Mouse (Mus musculus) olfactory bulb, adult 2 months (tissue): ENCODE data around the gene Erbb3. TPM values are rescaled to one million over a fixed set of nuclear protein-coding genes. Genes with fewer than 3 reads are reported as not detected.
"Not testable (repeated sequence)": the region's sequence is repeated elsewhere in the genome, so short reads cannot be mapped to it uniquely, and the experiment has no call there.

ENCODE experiments used
- H3K27ac ChIP-seq: fragments of 200-500 bp; 2 replicates; pipeline ENCODE4 v1.5.1; 2012; ENCODE audit warnings: low read depth, low read length; ENCODE audit not compliant: insufficient read depth
- H3K4me1 ChIP-seq: fragments of 200-500 bp; 2 replicates; pipeline ENCODE4 v1.6.1; 2012; ENCODE audit warnings: low read length; ENCODE audit not compliant: control insufficient read depth, insufficient read depth
- H3K4me3 ChIP-seq: fragments of 200-500 bp; 2 replicates; pipeline ENCODE4 v1.5.1; 2012; ENCODE audit warnings: mild to moderate bottlenecking, low read depth, low read length, moderate library complexity; ENCODE audit not compliant: insufficient read depth
- CTCF ChIP-seq: fragments of 200-500 bp; IDR thresholded peaks from 2 replicates; pipeline ENCODE4 v1.5.1; 2012; ENCODE audit warnings: low read depth, mild to moderate bottlenecking, low read length, moderate library complexity; ENCODE audit not compliant: insufficient read depth
- POLR2A ChIP-seq: fragments of 200-500 bp; IDR thresholded peaks from 2 replicates; pipeline ENCODE4 v1.6.1; 2012; ENCODE audit warnings: mild to moderate bottlenecking, low read depth, low read length, moderate library complexity; ENCODE audit not compliant: insufficient read depth
- WGBS: fragments of 180-500 bp; shearing (Covaris S2); methylation state at CpG from one replicate; pipeline ENCODE4 v1.1.7; 2018; 5-methylcytosine and 5-hydroxymethylcytosine counted together
- polyA plus RNA-seq: library from polyadenylated mRNA; stranded (reverse); fragments of >200 nt; gene quantifications from 2 replicates; pipeline ENCODE4 v1.2.4, GENCODE M21; 2012; ENCODE audit warnings: low replicate concordance; ENCODE audit not compliant: missing spikeins, insufficient read depth, insufficient read length

The Erbb3 gene
- not detected in 2 replicates for polyA plus RNA-seq

GRCm38 (mm10) chr10:128589464-128590192, at the start of gene Erbb3:
Gene Erbb3 (minus strand): TSS chr10:128589652.
- no peak within 1 kb of the TSS; the same call in 1 of the 2 replicates for H3K27ac ChIP-seq
- peaks cover 7% of the 10 kb centered on the region for H3K4me1 ChIP-seq
- under 1% methylated on average over 43 of the region's 43 CpGs for WGBS
- TF ChIP-seq CTCF (no peak), POLR2A (no peak)
- H3K4me3 ChIP-seq: peak within 1 kb of the TSS; percentile 68

- 29% methylated on average over 11 of the region's 11 CpGs for WGBS
- Histone ChIP-seq H3K4me3 (no peak overlapping the region), H3K27ac (no peak overlapping the region), H3K4me1 (peaks cover 3% of the 10 kb centered on the region; the same call in 1 of the 2 replicates)
- TF ChIP-seq POLR2A (no peak), CTCF (no peak)
Measured at GRCm38 (mm10) chr10:128637011-128637410, 47.6 kb upstream of the Erbb3 start.

GRCm38 (mm10) chr10:128636561-128636960, 47.1 kb upstream of the Erbb3 start:
- H3K27ac ChIP-seq: no peak overlapping the region
- H3K4me1 ChIP-seq: peaks cover 3% of the 10 kb centered on the region; the same call in 1 of the 2 replicates
- 51% methylated on average over 6 of the region's 6 CpGs for WGBS
- no peak overlapping the region for H3K4me3 ChIP-seq
- no peak for TF ChIP-seq CTCF
- TF ChIP-seq POLR2A: no peak

GRCm38 (mm10) chr10:128635697-128636096, 46.2 kb upstream of the Erbb3 start:
- no peak overlapping the region for H3K4me3 ChIP-seq
- no peak for TF ChIP-seq CTCF
- no peak for TF ChIP-seq POLR2A
- H3K27ac ChIP-seq: no peak overlapping the region
- 93% methylated on average over 13 of the region's 13 CpGs for WGBS
- H3K4me1 ChIP-seq: peaks cover 3% of the 10 kb centered on the region; the same call in 1 of the 2 replicates

GRCm38 (mm10) chr10:128631571-128631970, 42.1 kb upstream of the Erbb3 start:
- H3K27ac ChIP-seq: no peak overlapping the region
- no peak for TF ChIP-seq POLR2A
- no peak for TF ChIP-seq CTCF
- no peak overlapping the region for H3K4me3 ChIP-seq
- no peaks in the 10 kb centered on the region for H3K4me1 ChIP-seq
- WGBS: 29% methylated on average over 6 of the region's 6 CpGs

GRCm38 (mm10) chr10:128630306-128630705, 40.9 kb upstream of the Erbb3 start:
- not testable (repeated sequence) for H3K4me1 ChIP-seq, H3K27ac ChIP-seq, H3K4me3 ChIP-seq
- 83% methylated on average over 5 of the region's 5 CpGs for WGBS

GRCm38 (mm10) chr10:128629746-128630145, 40.3 kb upstream of the Erbb3 start:
- no peak for TF ChIP-seq POLR2A
- TF ChIP-seq CTCF: no peak
- WGBS: 80% methylated on average over 2 of the region's 2 CpGs
- H3K4me1 ChIP-seq: peaks cover 2% of the 10 kb centered on the region; the same call in 1 of the 2 replicates
- H3K4me3 ChIP-seq: no peak overlapping the region
- no peak overlapping the region for H3K27ac ChIP-seq

- Histone ChIP-seq H3K4me1 (peaks cover 2% of the 10 kb centered on the region; the same call in 1 of the 2 replicates), H3K4me3 (no peak overlapping the region), H3K27ac (no peak overlapping the region)
- WGBS: 84% methylated on average over 10 of the region's 10 CpGs
- no peak for TF ChIP-seq POLR2A
- no peak for TF ChIP-seq CTCF
Measured at GRCm38 (mm10) chr10:128627398-128628317, 38.2 kb upstream of the Erbb3 start.
